Mouse (Mus musculus) bone marrow macrophage, adult 2 months (primary cell): ENCODE measurements around the gene Fam228b. TPM values are rescaled to one million over a fixed set of nuclear protein-coding genes. Genes with fewer than 3 reads are reported as not detected.
"Not testable (repeated sequence)": the region's sequence is repeated elsewhere in the genome, so short reads cannot be mapped to it uniquely, and the experiment has no call there.

ENCODE experiments used
- H3K27ac ChIP-seq: 2 replicates; pipeline ENCODE4 v1.5.1; 2012; ENCODE audit warnings: low read depth, low read length; ENCODE audit not compliant: insufficient read depth
- H3K4me1 ChIP-seq: 2 replicates; pipeline ENCODE4 v1.6.1; 2012; ENCODE audit warnings: low read length; ENCODE audit not compliant: control insufficient read depth, insufficient read depth
- H3K4me3 ChIP-seq: 2 replicates; pipeline ENCODE4 v1.5.1; 2012; ENCODE audit warnings: mild to moderate bottlenecking, low read length, moderate library complexity; ENCODE audit not compliant: insufficient read depth
- CTCF ChIP-seq: IDR thresholded peaks from 2 replicates; pipeline ENCODE4 v1.5.1; 2012; ENCODE audit warnings: low read depth, mild to moderate bottlenecking, low read length, moderate library complexity
- POLR2A ChIP-seq: IDR thresholded peaks from 2 replicates; pipeline ENCODE4 v1.6.1; 2012; ENCODE audit warnings: mild to moderate bottlenecking, low read depth, low read length, borderline replicate concordance
- polyA plus RNA-seq: library from polyadenylated mRNA; stranded (reverse); fragments of >200 nt; gene quantifications from 2 replicates; pipeline ENCODE4 v1.2.4, GENCODE M21; 2012; ENCODE audit not compliant: missing spikeins, insufficient read depth, insufficient read length

Gene Fam228b
- polyA plus RNA-seq, 1 experiment, result 1.5 TPM

GRCm38 (mm10) chr12:4783598-4783997 is 14.5 kb upstream of the Fam228b start:
- TF ChIP-seq CTCF (no peak), POLR2A (no peak)
- Histone ChIP-seq H3K4me1 (no peaks in the 10 kb centered on the region), H3K27ac (no peak overlapping the region), H3K4me3 (no peak overlapping the region)

- H3K27ac ChIP-seq, H3K4me3 ChIP-seq: not testable (repeated sequence)
These were observed 12.8 kb upstream of the Fam228b start for GRCm38 (mm10) chr12:4781725-4782404.

GRCm38 (mm10) chr12:4781270-4781669 is 12.2 kb upstream of the Fam228b start:
- no peaks in the 10 kb centered on the region for H3K4me1 ChIP-seq
- no peak overlapping the region for H3K27ac ChIP-seq
- H3K4me3 ChIP-seq, result no peak overlapping the region
- TF ChIP-seq CTCF, result no peak
- TF ChIP-seq POLR2A, result no peak

More at GRCm38 (mm10) chr12:4781725-4782404, 12.8 kb upstream of the Fam228b start:
- not testable (repeated sequence) for H3K4me1 ChIP-seq

GRCm38 (mm10) chr12:4780245-4780644 is 11.2 kb upstream of the Fam228b start:
- Histone ChIP-seq H3K4me1 (no peaks in the 10 kb centered on the region), H3K4me3 (no peak overlapping the region)
- TF ChIP-seq CTCF (no peak), POLR2A (no peak)

GRCm38 (mm10) chr12:4777734-4778133 is 8.7 kb upstream of the Fam228b start:
- H3K4me1 ChIP-seq, result no peaks in the 10 kb centered on the region
- H3K4me3 ChIP-seq, result no peak overlapping the region
- H3K27ac ChIP-seq, result no peak overlapping the region
- TF ChIP-seq CTCF (no peak), POLR2A (no peak)

More at GRCm38 (mm10) chr12:4780245-4780644, 11.2 kb upstream of the Fam228b start:
- no peak overlapping the region for H3K27ac ChIP-seq

GRCm38 (mm10) chr12:4775588-4775949 is 6.5 kb upstream of the Fam228b start:
- no peaks in the 10 kb centered on the region for H3K4me1 ChIP-seq
- H3K4me3 ChIP-seq, result no peak overlapping the region
- TF ChIP-seq CTCF, result no peak
- no peak for TF ChIP-seq POLR2A
- H3K27ac ChIP-seq, result no peak overlapping the region

- Histone ChIP-seq H3K4me3 (no peak overlapping the region), H3K27ac (no peak overlapping the region), H3K4me1 (no peaks in the 10 kb centered on the region)
- TF ChIP-seq CTCF (no peak), POLR2A (no peak)
These were observed 6.0 kb upstream of the Fam228b start for GRCm38 (mm10) chr12:4774895-4775587.

- TF ChIP-seq CTCF, result no peak
- TF ChIP-seq POLR2A, result no peak
- no peaks in the 10 kb centered on the region for H3K4me1 ChIP-seq
- peak overlapping the region; percentile 88 for H3K4me3 ChIP-seq
- H3K27ac ChIP-seq, result no peak overlapping the region
These were observed 261 bp upstream of the Fam228b start for GRCm38 (mm10) chr12:4769333-4769723.

GRCm38 (mm10) chr12:4757060-4757459 is 12.0 kb downstream of the Fam228b start:
- H3K4me1 ChIP-seq, result no peaks in the 10 kb centered on the region
- no peak overlapping the region for H3K27ac ChIP-seq
- no peak for TF ChIP-seq POLR2A
- no peak overlapping the region for H3K4me3 ChIP-seq

- not testable (repeated sequence) for H3K4me3 ChIP-seq, H3K27ac ChIP-seq, H3K4me1 ChIP-seq
These were observed 14.6 kb downstream of the Fam228b start for GRCm38 (mm10) chr12:4754451-4754850.

GRCm38 (mm10) chr12:4744486-4744885 is 24.6 kb downstream of the Fam228b start:
- Histone ChIP-seq H3K4me1 (no peaks in the 10 kb centered on the region), H3K4me3 (no peak overlapping the region), H3K27ac (no peak overlapping the region)
- TF ChIP-seq POLR2A (no peak), CTCF (no peak)
